In genomic region chr1:135003346-135003745, GRCm38 (mm10) we compare ENCODE assay signal across 14 mouse cellular contexts.
"Had no signal": no experiment of that assay in that cellular context is flagged by ENCODE, and none has a peak within 500 bp of the region (broad histone marks: within the 10 kb centered on the region; RNA-seq: fewer than 3 reads in every experiment).

No protein-coding gene starts in this region.

- H3K9ac ChIP-seq: kidney, embryonic 15.5 days; limb, embryonic 15.5 days; liver, embryonic 12.5 days; lung, embryonic 14.5 days; neural tube, embryonic 15.5 days had no signal

- H3K27me3 ChIP-seq: liver, embryonic 12.5 days; neural tube, embryonic 15.5 days had no signal

- DNase-seq: kidney, adult 2 months; kidney, postnatal 14 days; lung, embryonic 14.5 days; lung, postnatal 14 days; thymus, adult 18-20 months; thymus, postnatal 25 days had no signal

- H3K4me1 ChIP-seq: kidney, embryonic 15.5 days; liver, embryonic 12.5 days; megakaryocyte, embryonic 14.5 days had no signal

- H3K27ac ChIP-seq: kidney, embryonic 15.5 days; limb, embryonic 15.5 days; liver, embryonic 12.5 days; macrophage; neural tube, embryonic 15.5 days had no signal

- H3K9me3 ChIP-seq: kidney, embryonic 15.5 days; limb, embryonic 15.5 days; liver, embryonic 12.5 days; megakaryocyte, embryonic 14.5 days; neural tube, embryonic 15.5 days had no signal

- ATAC-seq: intestine, embryonic 16.5 days; liver, embryonic 12.5 days had no signal

- H3K4me3 ChIP-seq: kidney, embryonic 15.5 days; limb, embryonic 15.5 days; liver, embryonic 12.5 days; megakaryocyte, embryonic 14.5 days; myocyte; neural tube, embryonic 15.5 days had no signal

- H3K4me2 ChIP-seq: kidney, embryonic 15.5 days; limb, embryonic 15.5 days; liver, embryonic 12.5 days; lung, embryonic 14.5 days; neural tube, embryonic 15.5 days had no signal

- H3K36me3 ChIP-seq: kidney, embryonic 15.5 days; limb, embryonic 15.5 days; liver, embryonic 12.5 days; neural tube, embryonic 15.5 days had no signal
